Mouse (Mus musculus): ENCODE measurements around the gene Mea1. TPM values are rescaled to one million over a fixed set of nuclear protein-coding genes. Genes with fewer than 3 reads are reported as not detected.

The Mea1 gene
- polyA plus RNA-seq, 1 experiment = 216 TPM

GRCm38 (mm10) chr17:46647279-46647678 lies 31.3 kb upstream of the Mea1 start:
- Histone ChIP-seq H3K4me3 (replicated peaks) (peak overlapping the region; percentile 50), H3K9me3 (no peaks in the 10 kb centered on the region), H3K27me3 (replicated peaks) (no peaks in the 10 kb centered on the region), H3K36me3 (replicated peaks; ENCODE audit: low read length) (peaks cover 53% of the 10 kb centered on the region), H3K4me1 (peaks cover 74% of the 10 kb centered on the region)
- TF ChIP-seq GATA1 (IDR thresholded peaks at IDR 0.05; ENCODE audit: borderline replicate concordance, low read length) = no peak
- no peak for TF ChIP-seq FLI1 (IDR thresholded peaks at IDR 0.05; ENCODE audit: low read length)

- Histone ChIP-seq H3K4me3 (replicated peaks) (no peak overlapping the region), H3K36me3 (replicated peaks; ENCODE audit: low read length) (peaks cover 53% of the 10 kb centered on the region), H3K27me3 (replicated peaks) (no peaks in the 10 kb centered on the region), H3K9me3 (no peaks in the 10 kb centered on the region), H3K4me1 (peaks cover 77% of the 10 kb centered on the region)
- TF ChIP-seq GATA1 (IDR thresholded peaks at IDR 0.05; ENCODE audit: borderline replicate concordance, low read length) (no peak), FLI1 (IDR thresholded peaks at IDR 0.05; ENCODE audit: low read length) (no peak)
Measured at GRCm38 (mm10) chr17:46648436-46648835, 30.2 kb upstream of the Mea1 start.

- Histone ChIP-seq H3K36me3 (replicated peaks; ENCODE audit: low read length) (peaks cover 57% of the 10 kb centered on the region), H3K4me1 (peaks cover 63% of the 10 kb centered on the region), H3K4me3 (replicated peaks) (peak overlapping the region; percentile 97), H3K9me3 (no peaks in the 10 kb centered on the region), H3K27me3 (replicated peaks) (no peaks in the 10 kb centered on the region)
- no peak for TF ChIP-seq FLI1 (IDR thresholded peaks at IDR 0.05; ENCODE audit: low read length)
- no peak for TF ChIP-seq GATA1 (IDR thresholded peaks at IDR 0.05; ENCODE audit: borderline replicate concordance, low read length)
Measured at GRCm38 (mm10) chr17:46649811-46650210, 28.8 kb upstream of the Mea1 start.

DNA sequence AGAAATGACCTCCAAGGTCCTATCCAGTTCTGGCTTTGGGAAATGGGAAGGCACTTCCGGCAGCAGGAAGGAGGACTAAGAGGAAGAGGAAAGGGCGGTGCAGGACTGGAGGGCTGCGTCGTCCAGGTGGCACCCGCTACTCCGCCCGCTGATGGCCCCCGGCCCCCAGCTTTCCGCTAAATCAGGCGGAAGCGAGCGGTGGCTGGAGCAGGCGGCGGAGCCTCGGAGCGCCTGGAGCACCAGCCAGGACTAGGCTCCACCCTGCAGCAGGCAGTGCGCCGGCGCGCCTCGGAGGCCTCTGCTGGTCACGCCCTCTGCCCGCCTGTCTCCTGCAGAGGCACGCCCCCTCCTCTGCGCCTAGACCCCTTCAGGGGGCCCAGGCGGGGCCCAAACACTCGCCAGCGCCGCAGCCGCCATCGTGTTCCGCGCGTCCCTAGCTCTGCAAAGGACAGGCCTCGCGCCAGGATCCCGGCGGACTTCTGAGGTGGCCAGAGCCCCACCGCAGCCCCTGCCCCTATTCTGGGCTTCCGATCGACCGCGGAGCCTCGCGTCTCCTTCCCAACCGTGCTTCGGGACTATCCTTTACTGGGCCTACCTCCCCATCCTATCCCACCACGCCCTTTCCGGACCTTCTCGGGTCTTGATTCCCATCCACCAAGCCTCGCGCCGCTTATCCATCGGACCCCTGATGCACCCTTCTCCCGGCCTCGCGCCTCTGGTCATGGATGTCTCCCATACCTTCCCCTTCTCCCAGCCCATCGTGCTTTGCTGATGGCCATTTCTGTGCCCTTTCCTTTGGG lies 28.2 kb upstream of the Mea1 start, which contains the start of gene Cul7:
Gene Cul7, plus strand, starts transcription at position 106 of the 800 bp plus-strand sequence.
- Histone ChIP-seq H3K9me3 (no peaks in the 10 kb centered on the region), H3K4me3 (replicated peaks) (peak within 1 kb of the TSS; percentile 97), H3K27me3 (replicated peaks) (no peaks in the 10 kb centered on the region), H3K36me3 (replicated peaks; ENCODE audit: low read length) (peaks cover 61% of the 10 kb centered on the region), H3K4me1 (peaks cover 57% of the 10 kb centered on the region)
- TF ChIP-seq GATA1 (IDR thresholded peaks at IDR 0.05; ENCODE audit: borderline replicate concordance, low read length) (no peak), FLI1 (IDR thresholded peaks at IDR 0.05; ENCODE audit: low read length) (no peak)

DNA sequence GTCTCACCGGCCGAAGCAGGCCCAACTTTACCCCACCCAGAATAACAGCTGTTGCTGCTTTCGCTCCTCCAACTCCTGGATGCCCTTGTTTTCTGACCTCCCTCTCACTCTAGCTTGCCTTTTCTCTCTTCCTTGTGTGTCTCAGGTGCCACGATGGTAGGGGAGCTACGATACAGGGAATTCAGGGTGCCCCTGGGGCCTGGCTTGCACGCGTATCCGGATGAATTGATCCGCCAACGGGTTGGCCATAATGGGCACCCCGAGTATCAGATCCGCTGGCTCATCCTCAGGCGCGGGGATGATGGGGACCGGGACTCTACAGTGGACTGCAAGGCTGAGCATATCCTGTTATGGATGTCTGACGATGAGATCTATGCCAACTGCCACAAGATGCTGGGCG lies 27.3 kb upstream of the Mea1 start:
- H3K4me1 ChIP-seq = peaks cover 57% of the 10 kb centered on the region

GRCm38 (mm10) chr17:46651755-46652547 lies 26.6 kb upstream of the Mea1 start:
- peaks cover 51% of the 10 kb centered on the region for H3K4me1 ChIP-seq

More for the DNA sequence above, 27.3 kb upstream of the Mea1 start:
- peak overlapping the region; percentile 97 for H3K4me3 ChIP-seq (replicated peaks)
- no peaks in the 10 kb centered on the region for H3K9me3 ChIP-seq
- no peak for TF ChIP-seq GATA1 (IDR thresholded peaks at IDR 0.05; ENCODE audit: borderline replicate concordance, low read length)
- no peak for TF ChIP-seq FLI1 (IDR thresholded peaks at IDR 0.05; ENCODE audit: low read length)
- peaks cover 69% of the 10 kb centered on the region for H3K36me3 ChIP-seq (replicated peaks; ENCODE audit: low read length)
- no peaks in the 10 kb centered on the region for H3K27me3 ChIP-seq (replicated peaks)

GRCm38 (mm10) chr17:46656054-46656453 lies 22.5 kb upstream of the Mea1 start:
- Histone ChIP-seq H3K9me3 (no peaks in the 10 kb centered on the region), H3K4me3 (replicated peaks) (no peak overlapping the region), H3K27me3 (replicated peaks) (no peaks in the 10 kb centered on the region), H3K4me1 (peaks cover 38% of the 10 kb centered on the region), H3K36me3 (replicated peaks; ENCODE audit: low read length) (peaks cover 93% of the 10 kb centered on the region)
- TF ChIP-seq GATA1 (IDR thresholded peaks at IDR 0.05; ENCODE audit: borderline replicate concordance, low read length) (no peak), FLI1 (IDR thresholded peaks at IDR 0.05; ENCODE audit: low read length) (no peak)

More at GRCm38 (mm10) chr17:46651755-46652547, 26.6 kb upstream of the Mea1 start:
- H3K9me3 ChIP-seq = no peaks in the 10 kb centered on the region
- H3K36me3 ChIP-seq (replicated peaks; ENCODE audit: low read length) = peaks cover 76% of the 10 kb centered on the region
- TF ChIP-seq FLI1 (IDR thresholded peaks at IDR 0.05; ENCODE audit: low read length) (no peak), GATA1 (IDR thresholded peaks at IDR 0.05; ENCODE audit: borderline replicate concordance, low read length) (no peak)
- H3K27me3 ChIP-seq (replicated peaks) = no peaks in the 10 kb centered on the region
- H3K4me3 ChIP-seq (replicated peaks) = peak overlapping the region; percentile 97

GRCm38 (mm10) chr17:46661351-46661750 lies 17.2 kb upstream of the Mea1 start:
- no peaks in the 10 kb centered on the region for H3K27me3 ChIP-seq (replicated peaks)
- no peak for TF ChIP-seq FLI1 (IDR thresholded peaks at IDR 0.05; ENCODE audit: low read length)
- TF ChIP-seq GATA1 (IDR thresholded peaks at IDR 0.05; ENCODE audit: borderline replicate concordance, low read length) = no peak
- H3K9me3 ChIP-seq = no peaks in the 10 kb centered on the region
- peaks cover 22% of the 10 kb centered on the region for H3K4me1 ChIP-seq
- H3K4me3 ChIP-seq (replicated peaks) = no peak overlapping the region
- peaks cover 99% of the 10 kb centered on the region for H3K36me3 ChIP-seq (replicated peaks; ENCODE audit: low read length)

GRCm38 (mm10) chr17:46661981-46662380 lies 16.6 kb upstream of the Mea1 start:
- H3K9me3 ChIP-seq = no peaks in the 10 kb centered on the region
- H3K4me3 ChIP-seq (replicated peaks) = no peak overlapping the region
- TF ChIP-seq GATA1 (IDR thresholded peaks at IDR 0.05; ENCODE audit: borderline replicate concordance, low read length) = no peak
- TF ChIP-seq FLI1 (IDR thresholded peaks at IDR 0.05; ENCODE audit: low read length) = no peak
- no peaks in the 10 kb centered on the region for H3K27me3 ChIP-seq (replicated peaks)
- peaks cover 99% of the 10 kb centered on the region for H3K36me3 ChIP-seq (replicated peaks; ENCODE audit: low read length)
- peaks cover 22% of the 10 kb centered on the region for H3K4me1 ChIP-seq

- H3K4me1 ChIP-seq = peaks cover 19% of the 10 kb centered on the region
Measured at GRCm38 (mm10) chr17:46662730-46663129, 15.9 kb upstream of the Mea1 start.

More at GRCm38 (mm10) chr17:46662730-46663129, 15.9 kb upstream of the Mea1 start:
- TF ChIP-seq FLI1 (IDR thresholded peaks at IDR 0.05; ENCODE audit: low read length) = no peak
- TF ChIP-seq GATA1 (IDR thresholded peaks at IDR 0.05; ENCODE audit: borderline replicate concordance, low read length) = no peak
- Histone ChIP-seq H3K4me3 (replicated peaks) (no peak overlapping the region), H3K27me3 (replicated peaks) (no peaks in the 10 kb centered on the region), H3K9me3 (no peaks in the 10 kb centered on the region), H3K36me3 (replicated peaks; ENCODE audit: low read length) (peaks cover 97% of the 10 kb centered on the region)

Measured in megakaryocyte, embryonic 14.5 days (primary cell).